Mouse (Mus musculus): ENCODE measurements around the gene Stx1b. TPM values are rescaled to one million over a fixed set of nuclear protein-coding genes. Genes with fewer than 3 reads are reported as not detected.
"Not testable (repeated sequence)": the region's sequence is repeated elsewhere in the genome, so short reads cannot be mapped to it uniquely, and the experiment has no call there.

Stx1b gene
- polyA plus RNA-seq, 1 experiment, result 128 TPM

DNA sequence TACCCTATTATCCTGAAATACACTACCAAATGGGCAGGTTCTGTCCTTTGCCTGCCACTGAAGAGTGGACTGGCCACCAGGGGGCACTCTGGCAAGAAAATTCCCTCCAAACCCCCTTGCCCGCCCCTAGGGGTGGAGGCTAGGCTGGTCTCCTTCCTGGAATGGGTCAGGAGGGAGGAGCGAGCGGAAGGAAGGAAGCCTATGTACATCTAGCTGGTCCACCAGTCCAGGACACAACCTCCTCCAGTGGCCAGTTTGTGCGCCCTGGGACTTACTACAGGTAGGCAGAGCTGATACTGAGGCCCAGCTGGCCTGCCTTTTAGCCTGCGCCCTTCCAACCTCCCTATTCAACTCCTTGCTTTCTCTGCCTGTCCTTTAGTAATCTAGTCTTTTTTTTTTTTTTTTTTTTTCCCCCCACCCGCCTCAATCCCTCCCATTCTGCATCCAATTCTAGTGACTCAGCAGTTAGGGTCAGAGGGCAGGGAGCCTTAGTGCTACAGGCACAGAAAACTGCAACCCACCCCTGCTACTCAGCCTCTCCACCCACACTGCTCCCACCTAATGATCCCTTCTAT lies 23.8 kb downstream of the Stx1b start, which contains the start of gene Hsd3b7:
Gene Hsd3b7, plus strand, starts transcription at position 170 of the 575 bp plus-strand sequence.
- TF ChIP-seq CTCF (IDR thresholded peaks at IDR 0.05; ENCODE audit: borderline replicate concordance, extremely low read depth, insufficient read depth, insufficient read length) (peak; percentile 96), POLR2A (IDR thresholded peaks at IDR 0.05; ENCODE audit: borderline replicate concordance, extremely low read depth, insufficient read depth, insufficient read length, poor library complexity, severe bottlenecking) (no peak)
- peak; percentile 90 for DNase-seq (ENCODE audit: low read depth)

DNA sequence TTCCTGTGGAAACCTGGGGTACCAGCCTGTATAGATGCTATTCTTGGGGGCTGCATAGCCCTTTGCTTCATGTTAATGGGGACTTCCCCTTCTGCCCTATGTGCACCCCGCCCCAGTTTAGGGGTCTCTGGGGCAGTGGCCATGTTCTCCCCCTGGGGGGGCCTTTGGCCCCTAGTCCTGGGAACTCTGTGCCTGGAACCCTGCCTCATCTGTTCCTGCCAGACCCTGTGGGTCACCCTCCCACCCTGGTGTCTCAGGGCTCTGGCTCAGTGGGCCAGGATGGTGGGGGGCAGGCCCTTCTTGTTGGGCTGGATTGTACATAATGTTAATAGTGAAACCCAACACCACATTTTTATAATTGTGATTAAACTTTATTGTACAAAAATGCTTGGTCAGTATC lies 24.6 kb downstream of the Stx1b start:
- no peak for DNase-seq (ENCODE audit: low read depth)
- TF ChIP-seq CTCF (IDR thresholded peaks at IDR 0.05; ENCODE audit: borderline replicate concordance, extremely low read depth, insufficient read depth, insufficient read length) (no peak), POLR2A (IDR thresholded peaks at IDR 0.05; ENCODE audit: borderline replicate concordance, extremely low read depth, insufficient read depth, insufficient read length, poor library complexity, severe bottlenecking) (no peak)

GRCm38 (mm10) chr7:127799211-127799610 lies 25.1 kb downstream of the Stx1b start:
- TF ChIP-seq CTCF (IDR thresholded peaks at IDR 0.05; ENCODE audit: borderline replicate concordance, extremely low read depth, insufficient read depth, insufficient read length), result no peak
- no peak for TF ChIP-seq POLR2A (IDR thresholded peaks at IDR 0.05; ENCODE audit: borderline replicate concordance, extremely low read depth, insufficient read depth, insufficient read length, poor library complexity, severe bottlenecking)
- DNase-seq (ENCODE audit: low read depth), result no peak

GRCm38 (mm10) chr7:127798591-127798990 lies 25.8 kb downstream of the Stx1b start:
- DNase-seq (ENCODE audit: low read depth), result no peak
- TF ChIP-seq POLR2A (IDR thresholded peaks at IDR 0.05; ENCODE audit: borderline replicate concordance, extremely low read depth, insufficient read depth, insufficient read length, poor library complexity, severe bottlenecking), result no peak
- TF ChIP-seq CTCF (IDR thresholded peaks at IDR 0.05; ENCODE audit: borderline replicate concordance, extremely low read depth, insufficient read depth, insufficient read length), result no peak

DNA sequence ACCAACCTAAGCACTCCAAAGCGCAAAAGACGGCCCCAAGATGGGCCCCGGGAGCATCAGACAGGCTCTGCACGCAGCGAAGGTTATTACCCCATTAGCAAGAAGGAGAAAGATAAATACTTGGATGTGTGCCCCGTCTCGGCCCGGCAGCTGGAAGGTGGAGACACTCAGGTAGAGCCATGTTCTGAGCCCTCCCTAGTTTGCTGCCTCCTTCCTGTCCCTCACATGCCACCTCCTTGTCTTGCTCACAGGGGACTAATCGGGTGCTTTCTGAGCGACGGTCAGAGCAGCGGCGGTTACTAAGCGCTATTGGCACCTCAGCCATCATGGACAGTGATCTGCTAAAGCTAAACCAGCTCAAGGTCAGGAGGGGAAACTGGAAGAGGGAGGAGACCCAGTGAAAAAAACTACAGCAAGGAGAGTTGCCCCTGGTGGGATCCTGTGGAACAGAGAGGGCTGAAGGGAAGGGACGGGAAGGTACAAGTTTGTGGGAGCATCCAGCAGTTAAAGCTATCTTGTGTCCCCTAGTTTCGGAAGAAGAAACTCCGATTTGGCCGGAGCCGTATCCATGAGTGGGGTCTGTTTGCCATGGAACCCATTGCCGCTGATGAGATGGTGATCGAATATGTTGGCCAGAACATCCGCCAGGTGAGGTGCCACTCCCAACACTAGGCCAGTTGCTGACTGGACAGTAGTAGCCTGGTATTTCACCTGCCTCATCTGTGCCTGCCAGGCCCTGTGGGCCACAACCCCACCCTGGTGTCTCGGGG lies 27.1 kb downstream of the Stx1b start:
- no peak for TF ChIP-seq CTCF (IDR thresholded peaks at IDR 0.05; ENCODE audit: borderline replicate concordance, extremely low read depth, insufficient read depth, insufficient read length)
- no peak for TF ChIP-seq POLR2A (IDR thresholded peaks at IDR 0.05; ENCODE audit: borderline replicate concordance, extremely low read depth, insufficient read depth, insufficient read length, poor library complexity, severe bottlenecking)
- DNase-seq (ENCODE audit: low read depth), result no peak

GRCm38 (mm10) chr7:127785308-127785707 lies 39.0 kb downstream of the Stx1b start, which contains the start of gene Gm49388:
Gene Gm49388, plus strand, starts transcription at chr7:127785608.
- DNase-seq (ENCODE audit: low read depth), result no peak
- TF ChIP-seq POLR2A (IDR thresholded peaks at IDR 0.05; ENCODE audit: borderline replicate concordance, extremely low read depth, insufficient read depth, insufficient read length, poor library complexity, severe bottlenecking) (no peak), CTCF (IDR thresholded peaks at IDR 0.05; ENCODE audit: borderline replicate concordance, extremely low read depth, insufficient read depth, insufficient read length) (no peak)

GRCm38 (mm10) chr7:127778350-127778749 lies 46.0 kb downstream of the Stx1b start:
- TF ChIP-seq CTCF (IDR thresholded peaks at IDR 0.05; ENCODE audit: borderline replicate concordance, extremely low read depth, insufficient read depth, insufficient read length) (no peak), POLR2A (IDR thresholded peaks at IDR 0.05; ENCODE audit: borderline replicate concordance, extremely low read depth, insufficient read depth, insufficient read length, poor library complexity, severe bottlenecking) (no peak)
- no peak for DNase-seq (ENCODE audit: low read depth)

DNA sequence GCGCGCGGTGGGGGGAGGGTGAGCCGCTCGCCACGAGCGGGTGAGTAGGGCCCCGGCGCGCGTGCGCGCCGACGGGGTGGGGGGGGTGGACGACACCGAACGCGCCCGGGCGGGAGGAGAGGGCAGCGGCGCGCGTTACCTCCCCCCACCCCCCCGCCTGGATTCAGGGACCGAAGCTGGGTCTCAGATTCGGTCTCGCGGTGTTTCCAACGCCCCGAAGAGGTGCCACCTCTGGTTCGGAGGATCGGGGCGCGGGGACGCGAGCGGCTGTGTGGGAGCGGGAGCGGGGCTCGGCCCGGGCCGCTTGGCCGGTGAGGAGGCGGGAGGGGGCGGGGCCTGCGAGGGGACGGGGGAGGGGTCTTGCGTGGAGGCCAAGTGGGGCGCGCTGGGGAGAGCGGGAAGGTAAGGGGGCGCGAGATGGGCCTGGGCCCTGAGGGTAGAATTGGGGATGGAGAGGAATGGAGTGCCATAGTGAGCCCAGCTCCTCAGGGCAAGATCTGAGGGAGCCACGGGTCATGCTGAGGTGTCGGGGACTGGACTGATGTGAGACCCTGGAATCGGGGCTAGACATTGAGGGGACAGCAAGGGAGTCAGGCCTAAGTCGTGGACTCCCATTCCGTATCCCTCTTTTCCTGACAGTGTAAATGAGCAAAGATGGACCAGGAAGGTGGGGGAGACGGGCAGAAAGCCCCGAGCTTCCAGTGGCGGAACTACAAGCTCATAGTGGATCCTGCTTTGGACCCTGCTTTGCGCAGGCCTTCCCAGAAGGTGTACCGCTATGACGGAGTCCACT lies 46.7 kb downstream of the Stx1b start:
- TF ChIP-seq CTCF (IDR thresholded peaks at IDR 0.05; ENCODE audit: borderline replicate concordance, extremely low read depth, insufficient read depth, insufficient read length) (no peak), POLR2A (IDR thresholded peaks at IDR 0.05; ENCODE audit: borderline replicate concordance, extremely low read depth, insufficient read depth, insufficient read length, poor library complexity, severe bottlenecking) (peak; percentile 34; the same call in 1 of the 2 replicates)
- peak; percentile 69 for DNase-seq (ENCODE audit: low read depth)

GRCm38 (mm10) chr7:127776878-127777473 lies 47.4 kb downstream of the Stx1b start:
- TF ChIP-seq POLR2A (IDR thresholded peaks at IDR 0.05; ENCODE audit: borderline replicate concordance, extremely low read depth, insufficient read depth, insufficient read length, poor library complexity, severe bottlenecking), result peak; percentile 43
- TF ChIP-seq CTCF (IDR thresholded peaks at IDR 0.05; ENCODE audit: borderline replicate concordance, extremely low read depth, insufficient read depth, insufficient read length), result no peak
- peak; percentile 99 for DNase-seq (ENCODE audit: low read depth)

GRCm38 (mm10) chr7:127776426-127776825 lies 47.9 kb downstream of the Stx1b start, which contains the start of gene Setd1a:
Gene Setd1a, plus strand, starts transcription at chr7:127776670.
- TF ChIP-seq CTCF (IDR thresholded peaks at IDR 0.05; ENCODE audit: borderline replicate concordance, extremely low read depth, insufficient read depth, insufficient read length) (no peak), POLR2A (IDR thresholded peaks at IDR 0.05; ENCODE audit: borderline replicate concordance, extremely low read depth, insufficient read depth, insufficient read length, poor library complexity, severe bottlenecking) (peak; percentile 38; the same call in 1 of the 2 replicates)
- DNase-seq (ENCODE audit: low read depth), result peak; percentile 92

DNA sequence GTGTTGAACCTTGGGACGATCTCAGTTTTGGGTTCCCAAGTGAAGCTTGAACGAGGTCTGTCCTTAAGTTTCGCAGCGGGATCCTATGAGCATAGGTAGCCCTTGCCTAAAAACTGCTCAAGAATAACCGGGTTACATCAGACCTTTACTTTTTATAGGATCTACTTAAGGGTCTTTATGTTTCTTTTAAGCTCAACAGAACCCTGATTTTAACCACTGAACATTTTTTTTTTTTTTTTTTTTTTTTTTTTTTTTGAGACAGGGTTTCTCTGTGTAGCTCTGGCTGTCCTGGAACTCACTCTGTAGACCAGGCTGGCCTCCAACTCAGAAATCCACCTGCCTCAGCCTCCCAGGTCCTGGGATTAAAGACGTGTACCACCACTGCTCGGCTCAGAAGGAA lies 48.5 kb downstream of the Stx1b start:
- not testable (repeated sequence) for DNase-seq (ENCODE audit: low read depth)

All from brain, embryonic 14.5 days (tissue).